Mouse (Mus musculus) cerebellum, adult 8-10 months (tissue): ENCODE results near the gene Ptpn21.

ENCODE experiments used
- DNase-seq: peaks from one replicate; pipeline ENCODE4 v3.0.0; 2022

Gene Ptpn21

DNA sequence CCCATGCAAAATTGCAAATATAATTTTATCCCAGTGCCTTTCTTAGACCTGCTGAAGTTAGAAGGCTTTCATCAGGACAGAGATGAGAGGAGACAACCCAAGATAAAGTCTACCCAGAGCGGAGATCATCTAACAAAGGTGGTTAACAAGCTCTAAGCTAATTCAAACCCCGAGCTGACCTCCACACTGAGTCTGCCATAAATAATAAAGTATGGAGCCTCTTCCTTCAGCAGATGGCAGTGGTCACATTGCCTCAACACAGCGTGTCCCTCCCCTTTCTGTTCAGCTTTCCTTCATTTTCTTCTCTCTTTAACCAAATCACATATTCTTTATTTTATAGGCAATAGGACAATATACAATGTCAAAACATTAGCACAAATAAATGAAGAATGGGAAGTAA lies 16.2 kb downstream of the Ptpn21 start:
- no peak for DNase-seq

- no peak for DNase-seq
Measured at GRCm38 (mm10) chr12:98720628-98721027, 16.6 kb downstream of the Ptpn21 start.

GRCm38 (mm10) chr12:98716142-98716541 lies 21.1 kb downstream of the Ptpn21 start:
- no peak for DNase-seq

GRCm38 (mm10) chr12:98714757-98715156 lies 22.4 kb downstream of the Ptpn21 start:
- DNase-seq, result no peak

GRCm38 (mm10) chr12:98713621-98714103 lies 23.5 kb downstream of the Ptpn21 start:
- no peak for DNase-seq

DNA sequence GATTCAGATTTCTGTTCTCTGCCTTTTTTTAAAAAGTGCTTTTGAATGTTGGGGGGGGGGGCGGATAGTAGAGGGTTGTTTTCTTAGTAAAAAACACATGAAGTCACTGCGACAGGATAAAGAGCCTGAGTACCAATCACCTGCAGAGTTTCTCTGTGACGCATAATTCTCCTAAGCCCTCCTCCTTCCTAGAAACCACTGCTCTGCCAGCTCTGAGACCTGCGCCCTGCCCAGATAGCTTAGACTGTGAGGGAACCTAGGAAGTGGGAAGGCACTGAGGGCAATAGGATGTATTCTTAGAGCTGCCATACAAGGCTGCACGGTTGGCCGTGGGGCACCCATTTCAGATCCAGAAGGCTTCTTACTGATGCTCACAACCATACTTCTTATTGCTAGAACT lies 24.4 kb downstream of the Ptpn21 start:
- DNase-seq, result no peak

GRCm38 (mm10) chr12:98703961-98704360 lies 33.2 kb downstream of the Ptpn21 start:
- no peak for DNase-seq

DNA sequence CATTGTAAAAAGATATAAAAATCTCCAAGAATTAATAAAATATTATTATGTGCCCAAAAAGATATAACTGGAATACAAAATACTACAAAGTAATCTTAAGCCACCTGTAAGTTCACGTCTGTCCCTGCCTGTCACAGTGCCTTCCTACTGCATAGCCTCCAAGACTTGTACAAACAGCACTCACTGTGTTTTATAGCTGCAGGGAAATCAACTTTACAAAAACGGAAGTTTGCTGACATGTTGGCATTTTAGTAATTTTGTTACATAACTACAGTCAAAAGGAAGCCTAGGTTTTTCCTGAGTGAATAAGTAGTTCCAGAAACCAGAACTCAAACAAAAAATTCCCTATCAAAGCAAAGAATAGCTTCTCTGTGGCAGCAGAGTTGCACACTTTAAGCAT lies 33.7 kb downstream of the Ptpn21 start:
- DNase-seq, result no peak

DNA sequence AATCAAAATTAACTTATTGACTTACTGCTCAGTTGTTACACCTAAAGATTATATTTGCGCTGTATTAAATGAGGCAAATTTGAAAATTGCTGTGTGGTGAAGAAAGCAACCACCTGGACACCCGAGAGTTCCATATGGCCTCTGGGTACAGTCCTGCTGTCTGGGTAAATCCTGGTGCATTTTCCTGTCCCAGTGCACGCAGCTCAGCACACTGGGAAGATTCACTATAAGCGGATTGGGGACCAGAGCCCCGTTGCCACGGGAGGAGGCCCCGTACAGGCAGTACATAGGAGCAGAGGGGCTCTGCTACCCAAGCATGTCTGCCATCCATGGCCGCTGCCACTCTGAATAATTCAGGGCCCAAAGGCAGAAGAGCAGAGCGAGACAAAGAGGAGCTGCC lies 35.6 kb downstream of the Ptpn21 start:
- DNase-seq, result peak; percentile 53

DNA sequence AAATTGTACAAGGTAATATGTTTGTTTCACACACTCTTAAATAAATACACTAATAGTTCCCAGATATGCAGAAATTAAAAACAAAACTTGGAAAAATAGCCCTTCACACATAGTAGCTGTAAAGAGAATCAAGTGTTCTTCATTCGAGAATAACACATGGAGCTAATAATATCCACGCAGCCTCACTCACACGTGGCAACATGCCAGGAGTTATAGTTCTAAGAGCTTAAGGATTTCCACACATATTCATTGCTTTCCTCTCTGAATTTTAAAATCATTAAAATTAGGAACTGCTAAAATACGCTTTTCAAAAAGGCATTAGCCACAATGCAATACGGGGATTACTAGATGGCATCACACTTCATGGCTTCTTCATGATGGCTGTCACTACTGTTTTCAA lies 40.0 kb downstream of the Ptpn21 start:
- no peak for DNase-seq

GRCm38 (mm10) chr12:98690230-98690629 lies 47.0 kb downstream of the Ptpn21 start:
- no peak for DNase-seq

DNA sequence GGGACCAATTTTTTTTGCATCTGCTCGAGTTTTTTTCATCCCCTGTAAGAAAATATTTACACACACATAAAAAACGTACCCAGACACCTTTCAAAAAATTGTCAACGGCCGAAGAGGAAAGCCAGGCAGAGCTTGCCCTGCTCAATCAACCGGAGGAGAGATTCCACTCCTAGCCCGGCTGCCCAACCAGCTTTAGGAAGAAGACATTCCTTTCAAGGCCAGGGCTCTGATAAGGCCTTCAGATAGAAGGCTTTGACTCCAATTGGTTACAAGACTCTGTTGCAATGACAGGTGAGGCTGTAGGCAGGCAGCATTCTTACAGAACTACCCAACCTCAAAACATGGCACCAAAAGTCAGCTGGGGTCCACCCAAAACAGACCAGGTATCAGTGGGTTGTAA lies 53.6 kb downstream of the Ptpn21 start:
- DNase-seq, result no peak

- DNase-seq, result no peak
Measured at GRCm38 (mm10) chr12:98683171-98683570, 54.0 kb downstream of the Ptpn21 start.

GRCm38 (mm10) chr12:98682196-98682595 lies 55.0 kb downstream of the Ptpn21 start:
- DNase-seq, result no peak

- no peak for DNase-seq
Measured at GRCm38 (mm10) chr12:98679906-98680305, 57.3 kb downstream of the Ptpn21 start.

DNA sequence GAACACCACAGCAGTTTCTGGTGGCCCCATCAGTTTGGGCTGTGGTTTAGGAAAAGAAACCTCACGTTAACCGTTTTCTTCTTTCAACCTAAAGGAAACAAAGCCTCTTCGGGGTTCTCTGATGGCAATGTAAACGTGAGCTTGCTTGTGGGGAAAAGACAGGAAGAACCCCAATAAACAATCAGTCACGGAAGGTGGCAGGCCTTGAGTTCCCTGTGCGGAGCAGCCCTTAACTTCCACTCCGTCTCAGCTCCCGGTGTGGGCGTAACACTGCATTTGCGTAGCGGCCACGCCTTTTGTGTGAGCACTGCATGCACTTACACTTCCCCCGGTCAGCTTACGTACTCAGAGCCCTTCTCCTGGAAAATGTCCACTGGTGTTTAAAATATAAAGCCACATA lies 59.9 kb downstream of the Ptpn21 start:
- DNase-seq, result no peak

DNA sequence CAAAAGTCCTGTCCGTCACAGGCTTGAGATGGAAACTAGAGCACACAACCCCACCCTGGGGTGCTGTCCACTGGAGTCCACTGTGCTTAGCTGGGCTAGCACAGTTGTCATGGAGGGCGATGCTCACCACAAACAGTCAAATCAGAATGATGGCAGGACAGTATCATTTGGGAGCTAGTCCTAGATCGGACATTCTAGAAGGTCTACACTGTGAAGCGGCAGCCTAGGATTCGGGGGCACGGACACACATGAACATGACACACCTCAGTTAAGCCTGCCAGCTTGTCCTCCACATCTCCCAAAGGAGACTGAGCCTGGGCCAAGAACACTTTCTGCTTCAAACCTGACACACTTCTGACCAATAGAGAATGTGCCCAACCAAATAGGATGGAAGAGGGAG lies 60.3 kb downstream of the Ptpn21 start:
- DNase-seq, result no peak

DNA sequence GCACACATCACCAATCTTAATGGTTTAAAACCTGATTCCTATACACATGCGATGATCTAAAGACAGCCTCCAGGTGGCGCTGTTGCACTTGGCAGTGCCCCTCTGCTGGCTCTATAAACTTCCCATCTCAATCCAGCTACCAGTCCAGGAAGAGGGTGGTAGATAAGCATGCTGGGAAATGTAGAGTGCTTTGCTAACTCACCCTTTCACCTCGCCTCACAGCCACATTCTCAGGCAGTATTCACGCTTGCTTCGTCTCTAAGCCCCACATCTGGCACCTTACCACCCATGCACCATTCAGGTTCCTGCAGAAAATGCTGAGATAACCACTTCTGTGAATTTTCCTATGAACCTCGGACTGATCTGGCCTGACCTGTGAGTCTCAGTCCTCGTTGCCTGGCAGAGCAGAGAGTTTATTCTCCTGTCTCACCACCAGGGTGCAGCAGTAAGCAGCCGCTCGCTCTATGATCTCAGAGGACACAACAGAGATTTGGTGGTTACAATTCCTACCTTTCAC lies 62.5 kb downstream of the Ptpn21 start:
- peak; percentile 76 for DNase-seq

DNA sequence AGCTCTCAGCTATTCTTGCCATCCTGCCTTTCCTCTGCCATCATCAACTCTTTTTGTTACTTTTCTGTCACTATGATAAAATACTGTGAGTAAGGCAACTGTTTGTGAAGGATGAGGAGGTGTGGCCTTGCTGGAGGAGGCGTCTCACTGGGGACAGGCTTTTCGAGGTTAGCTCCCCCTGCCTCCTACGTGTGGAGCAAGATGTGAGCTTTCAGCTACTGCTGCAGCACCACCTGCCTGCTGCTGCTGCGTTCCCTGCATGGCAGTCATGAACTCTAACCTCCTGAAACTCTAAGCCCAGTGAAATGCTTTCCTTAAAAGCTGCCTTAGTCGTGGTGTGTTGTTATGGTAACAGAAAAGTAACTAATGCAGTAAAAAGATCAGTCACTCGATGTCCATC lies 63.3 kb downstream of the Ptpn21 start:
- no peak for DNase-seq

GRCm38 (mm10) chr12:98670429-98670828 lies 66.8 kb downstream of the Ptpn21 start:
- DNase-seq, result no peak

- peak; percentile 84 for DNase-seq
Measured at GRCm38 (mm10) chr12:98669864-98670263, 67.3 kb downstream of the Ptpn21 start.

- DNase-seq, result no peak
Measured at GRCm38 (mm10) chr12:98669086-98669485, 68.1 kb downstream of the Ptpn21 start.

DNA sequence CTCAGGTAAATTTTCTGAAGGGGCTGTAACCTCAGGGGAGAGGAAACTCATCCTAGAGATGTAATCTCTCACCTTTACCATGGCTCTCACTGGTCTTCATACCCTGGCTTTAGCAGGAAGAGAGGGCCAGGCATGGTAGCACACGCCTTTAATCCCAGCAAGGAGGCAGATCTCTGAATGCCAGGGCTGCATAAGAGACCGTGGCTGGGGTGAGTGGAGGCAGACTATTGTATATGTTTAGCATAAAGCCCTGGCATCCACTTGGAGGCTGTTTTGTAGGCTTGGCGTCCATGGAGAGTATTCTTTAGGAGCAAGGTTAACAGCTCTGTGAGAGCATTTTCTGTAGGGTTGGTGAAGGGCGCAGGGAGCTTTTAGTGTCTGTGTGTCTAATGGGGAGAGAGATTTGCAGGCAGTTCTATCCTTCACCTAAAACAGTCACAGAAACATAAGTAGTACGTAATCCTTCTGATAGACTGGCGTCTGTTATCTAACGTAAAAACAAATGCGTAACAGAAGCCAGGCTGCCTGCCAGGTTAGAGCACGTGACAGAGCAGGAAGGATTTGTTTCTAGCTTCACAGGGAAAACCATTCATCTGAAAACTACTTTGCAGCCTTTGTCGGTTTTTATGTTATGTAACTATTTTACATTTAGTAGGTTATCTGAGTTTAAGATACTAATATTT lies 68.9 kb downstream of the Ptpn21 start:
- peak; percentile 44 for DNase-seq

GRCm38 (mm10) chr12:98662617-98663016 lies 74.6 kb downstream of the Ptpn21 start:
- no peak for DNase-seq

DNA sequence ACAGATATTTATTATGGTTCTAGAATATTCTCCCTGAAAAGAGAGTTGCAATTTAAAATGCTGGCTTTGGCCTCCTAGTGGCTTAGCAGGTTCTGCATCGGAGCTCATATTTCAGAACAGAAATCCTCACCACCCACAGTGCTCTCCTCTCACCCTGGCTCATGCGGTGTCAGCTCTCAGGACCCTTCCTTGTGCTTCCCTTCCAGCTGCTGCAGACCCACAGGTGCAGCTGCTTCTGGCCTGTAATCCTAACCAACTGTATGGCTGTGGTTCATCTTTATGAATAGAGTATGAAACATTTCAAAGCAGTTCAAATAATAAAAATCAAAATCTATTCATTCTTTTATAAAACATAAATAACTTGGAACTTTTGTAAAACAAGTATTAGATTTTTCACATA lies 80.3 kb downstream of the Ptpn21 start:
- DNase-seq, result no peak
